Mouse (Mus musculus): ENCODE data around the gene BC080695.
"Not testable (repeated sequence)": the region's sequence is repeated elsewhere in the genome, so short reads cannot be mapped to it uniquely, and the experiment has no call there.

BC080695 gene

GRCm38 (mm10) chr4:143551400-143551799 lies at the start of gene BC080695, which contains the start of gene Gm13057:
TSS of gene BC080695 (plus strand) at chr4:143551700.
TSS of gene Gm13057 (plus strand) at chr4:143551709.
- not testable (repeated sequence) for DNase-seq (ENCODE audit: low spot score)

- DNase-seq (ENCODE audit: low spot score), result no peak
Measured at GRCm38 (mm10) chr4:143511043-143511442, 40.5 kb upstream of the BC080695 start, which contains the start of gene Gm13043. TSS of gene Gm13043 (plus strand) at chr4:143511343.

GRCm38 (mm10) chr4:143535654-143536053 lies 15.8 kb upstream of the BC080695 start, which contains the start of gene Gm13040:
TSS of gene Gm13040 (plus strand) at chr4:143535954.
- not testable (repeated sequence) for DNase-seq (ENCODE audit: low spot score)

- not testable (repeated sequence) for DNase-seq (ENCODE audit: low spot score)
Measured at GRCm38 (mm10) chr4:143611927-143612326, 60.4 kb downstream of the BC080695 start.

GRCm38 (mm10) chr4:143614703-143615102 lies 63.2 kb downstream of the BC080695 start, which contains the start of gene Gm13083:
TSS of gene Gm13083 (plus strand) at chr4:143615003.
- not testable (repeated sequence) for DNase-seq (ENCODE audit: low spot score)

- DNase-seq (ENCODE audit: low spot score), result not testable (repeated sequence)
Measured at GRCm38 (mm10) chr4:143618101-143618500, 66.6 kb downstream of the BC080695 start.

All from spleen, adult 12 weeks (tissue).